Mouse (Mus musculus) thymus, adult 2 months (tissue): ENCODE measurements around the gene Mfap2. TPM values are rescaled to one million over a fixed set of nuclear protein-coding genes. Genes with fewer than 3 reads are reported as not detected.

Experiments
- DNase-seq: peaks from one replicate; pipeline ENCODE4 v3.0.0; 2021
- H3K27ac ChIP-seq: fragments of 200-500 bp; 2 replicates; pipeline ENCODE4 v1.5.1; 2012; ENCODE audit warnings: low read length, control low read depth; ENCODE audit not compliant: control insufficient read depth, insufficient read depth
- H3K27me3 ChIP-seq: fragments of 200-500 bp; 2 replicates; pipeline ENCODE4 v1.6.1; 2012; ENCODE audit warnings: mild to moderate bottlenecking, low read length, moderate library complexity, mixed read lengths; ENCODE audit not compliant: control insufficient read depth, insufficient read depth
- H3K36me3 ChIP-seq: fragments of 200-500 bp; 2 replicates; pipeline ENCODE4 v1.6.1; 2012; ENCODE audit warnings: mild to moderate bottlenecking, low read length, moderate library complexity; ENCODE audit not compliant: control insufficient read depth, insufficient read depth
- H3K4me1 ChIP-seq: fragments of 200-500 bp; replicated peaks from 2 replicates; pipeline ENCODE4 v1.6.1; 2012; ENCODE audit warnings: low read length; ENCODE audit not compliant: control insufficient read depth, insufficient read depth
- H3K4me3 ChIP-seq: fragments of 200-500 bp; 2 replicates; pipeline ENCODE4 v1.5.1; 2012; ENCODE audit warnings: mild to moderate bottlenecking, low read length, control low read depth, moderate library complexity; ENCODE audit not compliant: control insufficient read depth, insufficient read depth
- CTCF ChIP-seq: fragments of 200-500 bp; IDR thresholded peaks from 2 replicates; pipeline ENCODE4 v1.5.1; 2012; ENCODE audit warnings: mild to moderate bottlenecking, control low read depth, low read length, moderate library complexity, borderline replicate concordance; ENCODE audit not compliant: control insufficient read depth, poor library complexity, insufficient read depth; ENCODE audit errors: extremely low read depth
- POLR2A ChIP-seq: fragments of 200-500 bp; IDR thresholded peaks from 2 replicates; pipeline ENCODE4 v1.6.1; 2012; ENCODE audit warnings: mild to moderate bottlenecking, low read length, control low read depth, moderate library complexity; ENCODE audit not compliant: control insufficient read depth, poor library complexity, insufficient read depth; ENCODE audit errors: extremely low read depth
- WGBS: fragments of 180-500 bp; shearing (Covaris S2); methylation state at CpG from one replicate; pipeline ENCODE4 v1.1.7; 2018; 5-methylcytosine and 5-hydroxymethylcytosine counted together
- polyA plus RNA-seq: library from polyadenylated mRNA; depleted of rRNA; stranded (reverse); fragments of >200 nt; gene quantifications from 2 replicates; pipeline ENCODE4 v1.2.3, GENCODE M21; 2012

Gene Mfap2
- polyA plus RNA-seq, 1 experiment = 6.1 TPM

DNA sequence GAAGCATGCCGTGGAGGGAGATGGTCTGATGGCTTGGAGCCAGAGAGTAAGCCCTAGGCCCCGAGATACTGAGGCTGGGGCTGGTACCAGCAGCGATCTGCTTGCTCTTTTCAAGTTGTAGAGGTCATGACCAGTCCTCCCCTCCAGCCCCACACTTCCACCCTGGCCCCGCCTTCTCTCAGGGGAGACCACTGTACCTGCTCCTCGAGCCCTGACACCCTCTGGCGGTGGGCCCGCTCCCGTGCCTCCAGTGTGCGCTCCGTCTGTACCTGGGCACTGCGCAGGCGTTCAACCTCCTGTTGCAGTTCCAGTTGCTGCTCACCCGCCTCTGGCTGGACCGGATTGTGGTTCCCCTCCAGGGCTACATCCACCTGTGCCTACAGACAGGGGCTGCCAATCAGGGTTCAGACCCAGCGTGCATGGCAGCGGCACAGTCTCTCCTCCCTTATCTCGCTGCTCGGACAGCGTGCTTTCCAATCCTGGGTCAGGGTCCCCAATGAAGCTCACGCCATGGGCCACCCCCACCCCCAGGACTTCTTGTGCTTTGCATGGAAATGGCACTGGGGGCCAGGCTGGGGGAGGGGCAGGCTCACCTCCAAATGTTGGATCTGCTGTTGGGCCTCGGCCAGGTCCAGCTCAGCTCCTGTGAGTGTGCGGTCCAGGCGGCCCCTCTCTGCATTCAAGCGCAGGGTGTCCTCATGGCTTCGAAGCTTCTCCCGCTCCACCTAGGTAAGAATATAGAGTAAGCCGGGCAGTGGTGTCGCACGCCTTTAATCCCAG, 7.6 kb downstream of the Mfap2 start:
- H3K27ac ChIP-seq = no peak overlapping the region
- 97% methylated on average over 29 of the region's 29 CpGs for WGBS

GRCm38 (mm10) chr4:141020220-141020619, 10.0 kb downstream of the Mfap2 start:
- TF ChIP-seq POLR2A (no peak), CTCF (no peak)
- Histone ChIP-seq H3K27me3 (no peaks in the 10 kb centered on the region; the same call in 1 of the 2 replicates), H3K4me3 (no peak overlapping the region), H3K4me1 (no peaks in the 10 kb centered on the region), H3K27ac (no peak overlapping the region), H3K36me3 (no peaks in the 10 kb centered on the region)
- DNase-seq = no peak
- WGBS = 97% methylated on average over 17 of the region's 17 CpGs

More for the DNA sequence above, 7.6 kb downstream of the Mfap2 start:
- no peak for TF ChIP-seq POLR2A
- TF ChIP-seq CTCF = no peak
- DNase-seq = no peak
- no peak overlapping the region for H3K4me3 ChIP-seq
- H3K36me3 ChIP-seq = no peaks in the 10 kb centered on the region
- H3K27me3 ChIP-seq = no peaks in the 10 kb centered on the region; the same call in 1 of the 2 replicates
- H3K4me1 ChIP-seq = no peaks in the 10 kb centered on the region

DNA sequence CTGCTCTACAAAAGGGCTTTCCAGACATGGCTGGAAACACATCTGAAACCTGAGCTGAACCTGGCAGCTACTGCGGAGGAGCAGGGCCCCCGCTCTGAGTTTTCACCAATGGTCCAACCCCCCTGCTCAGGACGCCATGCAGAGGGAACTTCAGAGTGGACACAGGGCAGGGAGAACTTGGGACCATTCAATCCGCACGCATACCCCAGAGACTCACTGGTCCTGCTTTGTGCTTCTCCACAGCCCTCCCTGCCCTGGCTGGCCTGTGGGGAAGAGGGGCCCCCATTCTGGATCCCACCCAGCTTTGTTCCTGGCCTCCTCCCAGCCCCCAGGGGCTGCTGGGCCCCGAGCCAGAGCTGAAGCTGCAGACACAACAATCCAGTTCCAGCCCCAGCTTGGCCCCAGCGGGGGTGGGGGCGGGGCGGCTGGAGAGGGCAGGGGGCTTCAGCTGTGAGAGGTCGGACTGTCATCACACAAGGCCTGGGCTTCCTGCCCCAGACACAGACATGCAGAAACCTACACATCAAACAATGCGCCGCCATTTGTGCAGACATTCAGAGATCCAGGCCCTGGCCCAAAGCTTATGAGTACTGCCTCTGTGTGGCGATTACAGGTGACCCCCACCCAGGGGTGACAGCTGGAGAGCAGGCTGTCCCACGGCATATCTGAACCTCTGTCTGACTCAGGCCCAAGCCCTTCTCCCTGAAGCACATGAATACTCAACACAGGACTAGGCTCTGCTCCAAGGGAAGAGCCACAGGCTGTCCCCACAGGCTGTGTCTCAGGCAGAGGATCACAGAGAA, 10.8 kb downstream of the Mfap2 start:
- Histone ChIP-seq H3K27me3 (no peaks in the 10 kb centered on the region; the same call in 1 of the 2 replicates), H3K36me3 (no peaks in the 10 kb centered on the region), H3K4me3 (no peak overlapping the region), H3K27ac (no peak overlapping the region), H3K4me1 (no peaks in the 10 kb centered on the region)
- 87% methylated on average over 14 of the region's 14 CpGs for WGBS
- no peak for TF ChIP-seq POLR2A
- no peak for TF ChIP-seq CTCF
- no peak for DNase-seq

DNA sequence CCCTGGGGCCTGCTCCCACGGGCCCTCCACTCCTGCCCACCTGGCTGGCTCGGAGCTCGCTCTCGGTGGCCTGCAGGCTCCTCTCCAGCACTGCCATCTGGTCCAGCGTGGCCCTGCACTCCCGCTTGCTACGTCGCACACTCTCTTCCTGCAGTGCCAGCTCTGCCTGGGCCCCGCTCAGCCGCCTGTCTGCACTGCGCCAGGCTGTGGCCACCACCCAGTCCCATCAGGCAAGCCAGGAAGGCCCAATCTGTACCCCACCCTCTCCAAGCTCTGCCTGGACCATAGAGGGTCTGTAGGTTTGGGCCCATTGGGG, 11.4 kb downstream of the Mfap2 start:
- Histone ChIP-seq H3K4me1 (no peaks in the 10 kb centered on the region), H3K36me3 (no peaks in the 10 kb centered on the region), H3K27me3 (no peaks in the 10 kb centered on the region; the same call in 1 of the 2 replicates), H3K27ac (no peak overlapping the region), H3K4me3 (no peak overlapping the region)
- 89% methylated on average over 11 of the region's 11 CpGs for WGBS
- no peak for DNase-seq
- TF ChIP-seq POLR2A (no peak), CTCF (no peak)

DNA sequence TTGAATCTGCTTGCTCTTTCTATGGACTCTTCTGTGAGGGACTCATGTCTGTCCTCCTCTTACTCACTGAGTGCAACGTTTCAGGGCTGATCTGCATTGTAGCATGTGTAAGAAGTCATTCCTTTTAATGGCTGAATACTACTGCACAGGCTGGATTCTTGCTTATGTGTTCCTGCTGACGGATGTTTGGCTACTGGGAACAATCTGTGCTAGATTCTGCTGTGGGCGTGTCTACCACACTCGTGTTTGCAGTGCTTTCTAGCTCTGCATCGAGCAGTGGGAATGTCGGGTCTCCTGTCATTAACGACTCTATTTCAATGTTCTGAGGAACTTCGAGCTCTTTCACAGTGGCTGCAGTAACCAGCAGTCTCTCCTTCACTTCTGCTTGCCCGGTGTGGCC, 13.8 kb downstream of the Mfap2 start:
- 84% methylated on average over 9 of the region's 9 CpGs for WGBS
- no peak overlapping the region for H3K4me3 ChIP-seq
- no peak overlapping the region for H3K27ac ChIP-seq
- DNase-seq = no peak
- H3K36me3 ChIP-seq = no peaks in the 10 kb centered on the region
- TF ChIP-seq CTCF (no peak), POLR2A (no peak)
- no peaks in the 10 kb centered on the region; the same call in 1 of the 2 replicates for H3K27me3 ChIP-seq
- H3K4me1 ChIP-seq = no peaks in the 10 kb centered on the region

DNA sequence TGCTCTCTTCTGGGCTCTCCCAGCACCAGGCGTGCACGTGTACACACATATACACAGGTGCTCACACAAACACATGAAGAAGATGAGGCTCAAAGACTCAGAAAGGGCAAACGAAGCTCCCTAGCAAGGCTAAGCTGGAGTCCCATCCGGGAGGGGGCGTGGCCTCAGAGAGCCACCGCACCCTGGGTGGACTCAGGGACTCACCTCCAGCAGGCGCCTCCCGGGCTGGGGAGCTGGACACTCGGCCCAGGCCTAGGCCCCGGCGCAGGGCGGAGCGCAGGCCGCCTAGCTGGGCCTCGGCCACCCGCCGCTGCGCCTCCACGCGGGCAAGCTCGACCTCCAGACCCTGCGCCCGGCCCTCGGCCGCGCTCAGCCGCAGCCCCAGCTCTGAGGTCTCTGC, 14.8 kb downstream of the Mfap2 start:
- WGBS = 97% methylated on average over 27 of the region's 27 CpGs
- H3K27me3 ChIP-seq = no peaks in the 10 kb centered on the region
- no peak overlapping the region for H3K4me3 ChIP-seq
- H3K27ac ChIP-seq = no peak overlapping the region
- no peak for TF ChIP-seq CTCF
- no peak for TF ChIP-seq POLR2A
- no peak for DNase-seq
- no peaks in the 10 kb centered on the region for H3K4me1 ChIP-seq
- no peaks in the 10 kb centered on the region for H3K36me3 ChIP-seq
